7 mouse cellular contexts compared by ENCODE assay signal in the genomic region with DNA sequence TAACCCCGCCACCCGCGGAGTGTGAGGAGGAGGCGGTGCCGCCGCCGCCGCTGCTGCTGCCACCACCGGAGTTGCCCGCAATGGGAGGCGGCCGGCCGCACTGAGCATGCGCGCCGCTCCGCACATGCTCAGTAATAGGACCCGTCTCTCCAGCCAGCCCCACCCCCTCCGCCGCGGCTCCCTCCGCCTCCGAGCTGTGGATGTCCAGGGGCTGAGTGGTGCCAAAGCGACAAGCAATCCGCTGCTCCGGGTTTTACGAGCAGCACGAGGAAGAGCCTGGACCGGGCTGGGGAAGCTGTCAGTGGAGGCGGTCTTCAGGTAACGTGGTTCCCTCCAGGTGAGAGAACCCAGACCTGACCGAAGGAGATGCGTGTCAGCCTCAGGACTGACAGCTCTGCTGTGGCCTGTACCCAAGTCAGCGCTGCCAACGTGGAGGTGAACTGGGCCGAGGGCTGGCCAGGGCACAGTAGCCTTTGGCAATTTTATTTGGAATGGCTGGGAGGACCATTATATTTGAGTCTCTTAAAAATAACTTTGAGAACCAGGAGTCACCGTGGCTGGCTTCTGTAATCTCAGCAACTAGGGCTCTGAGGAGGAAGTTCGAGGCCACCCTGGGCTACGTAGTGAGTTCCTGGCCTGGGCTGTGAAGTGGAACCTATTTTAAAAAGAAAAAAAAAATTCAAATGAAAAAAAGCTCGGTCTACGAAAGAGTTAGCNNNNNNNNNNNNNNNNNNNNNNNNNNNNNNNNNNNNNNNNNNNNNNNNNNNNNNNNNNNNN. TPM values are rescaled to one million over a fixed set of nuclear protein-coding genes. Genes with fewer than 3 reads are reported as not detected.
A peak's percentile ranks its signal among the peaks of the same experiment; 100 is the strongest.
DNase-seq lines count a peak whose midpoint lies in the region; ATAC-seq lines count a peak whose summit lies in the region.

TSS of gene Mycbp2 (minus strand) at position 86 of the 777 bp plus-strand sequence.

- peak; percentile 99 for ATAC-seq in embryonic facial prominence, embryonic 11.5 days (replicated peaks; ENCODE audit: insufficient number of reproducible peaks, low FRiP score, low TSS enrichment, low read depth)
- peak; percentile 65 for ATAC-seq in granulocyte monocyte progenitor cell, adult 5-6 weeks (replicated peaks; ENCODE audit: poor library complexity, severe bottlenecking)
- peak; percentile 97 for ATAC-seq in midbrain, embryonic 13.5 days

- H3K9ac ChIP-seq in embryonic facial prominence, embryonic 11.5 days (replicated peaks; ENCODE audit: low read length) = peak within 1 kb of the TSS; percentile 84
- peak within 1 kb of the TSS; percentile 90 for H3K9ac ChIP-seq in midbrain, embryonic 13.5 days (replicated peaks)

- H3K4me3 ChIP-seq in embryonic facial prominence, embryonic 11.5 days (ENCODE audit: low read depth, low read length) = peak within 1 kb of the TSS; percentile 80
- peak within 1 kb of the TSS; percentile 66 for H3K4me3 ChIP-seq in limb, embryonic 10.5 days
- peak within 1 kb of the TSS; percentile 80 for H3K4me3 ChIP-seq in midbrain, embryonic 13.5 days (replicated peaks)

- no peaks in the 10 kb centered on the region for H3K4me1 ChIP-seq in embryonic facial prominence, embryonic 11.5 days (ENCODE audit: control insufficient read depth, insufficient read depth, low read length)
- peaks cover 19% of the 10 kb centered on the region for H3K4me1 ChIP-seq in limb, embryonic 10.5 days
- H3K4me1 ChIP-seq in midbrain, embryonic 13.5 days (replicated peaks) = peaks cover 41% of the 10 kb centered on the region

- H3K27me3 ChIP-seq in embryonic facial prominence, embryonic 11.5 days (ENCODE audit: control insufficient read depth, insufficient read depth, low read length) = no peaks in the 10 kb centered on the region
- no peaks in the 10 kb centered on the region for H3K27me3 ChIP-seq in limb, embryonic 10.5 days (ENCODE audit: low read depth, poor library complexity, severe bottlenecking)
- no peaks in the 10 kb centered on the region for H3K27me3 ChIP-seq in midbrain, embryonic 13.5 days

- WGBS in embryonic facial prominence, embryonic 11.5 days = 4% methylated on average over 33 of the region's 41 CpGs
- 4% methylated on average over 41 of the region's 41 CpGs for WGBS in limb, embryonic 10.5 days
- WGBS in midbrain, embryonic 13.5 days = 5% methylated on average over 38 of the region's 41 CpGs

- H3K9me3 ChIP-seq in embryonic facial prominence, embryonic 11.5 days (replicated peaks; ENCODE audit: control insufficient read depth, low read length) = no peaks in the 10 kb centered on the region
- no peaks in the 10 kb centered on the region for H3K9me3 ChIP-seq in limb, embryonic 10.5 days (replicated peaks)
- no peaks in the 10 kb centered on the region for H3K9me3 ChIP-seq in midbrain, embryonic 13.5 days

- peak; percentile 99 for DNase-seq in adrenal gland, postnatal 14 days
- peak; percentile 96 for DNase-seq in embryonic facial prominence, embryonic 11.5 days (ENCODE audit: low spot score)
- peak; percentile 99 for DNase-seq in kidney, adult 11 months
- DNase-seq in limb, embryonic 10.5 days (ENCODE audit: low spot score) = peak; percentile 97
- peak; percentile 93 for DNase-seq in spleen, adult 12 weeks (ENCODE audit: low spot score)

- H3K4me2 ChIP-seq in embryonic facial prominence, embryonic 11.5 days (ENCODE audit: low read depth, low read length) = peak within 1 kb of the TSS; percentile 78
- H3K4me2 ChIP-seq in midbrain, embryonic 13.5 days (replicated peaks) = peak within 1 kb of the TSS; percentile 75

- H3K36me3 ChIP-seq in embryonic facial prominence, embryonic 11.5 days (replicated peaks; ENCODE audit: control insufficient read depth, insufficient read depth, low read depth, low read length) = no peaks in the 10 kb centered on the region
- no peaks in the 10 kb centered on the region for H3K36me3 ChIP-seq in limb, embryonic 10.5 days
- no peaks in the 10 kb centered on the region for H3K36me3 ChIP-seq in midbrain, embryonic 13.5 days

- peak within 1 kb of the TSS; percentile 88 for H3K27ac ChIP-seq in embryonic facial prominence, embryonic 11.5 days (replicated peaks; ENCODE audit: low read depth, low read length)
- H3K27ac ChIP-seq in limb, embryonic 10.5 days = peak within 1 kb of the TSS; percentile 94
- peak within 1 kb of the TSS; percentile 98 for H3K27ac ChIP-seq in midbrain, embryonic 13.5 days

RNA-seq across cellular contexts. Expression of gene Mycbp2, which starts in this region (rescaled TPM):
- 49.7 and 53.1 TPM in 2 replicates for total RNA-seq in adrenal gland, postnatal 14 days (2021)
- 19.2 and 21.8 TPM in 2 replicates for polyA plus RNA-seq in embryonic facial prominence, embryonic 11.5 days (2014; fragmentation: Nextera tagmentation; extraction: Ambion mirVana)
- total RNA-seq in granulocyte monocyte progenitor cell, adult 5-6 weeks (2014; fragmentation: Nextera tagmentation) = 65.3 and 70.9 TPM in 2 replicates
- 51.7 and 54.5 TPM in 2 replicates for total RNA-seq in granulocyte monocyte progenitor cell, adult 5-6 weeks (2017)
- 13.4 and 16.2 TPM in 2 replicates for polyA plus RNA-seq in limb, embryonic 10.5 days (2016; fragmentation: Nextera tagmentation; extraction: Ambion mirVana)
- 47.4 and 47.8 TPM in 2 replicates for polyA plus RNA-seq in midbrain, embryonic 13.5 days (2015; fragmentation: Nextera tagmentation; extraction: Ambion mirVana)

Comparison
In these comparisons a context has a peak if more than half of its experiments do, and no peak if none do; other contexts are left out.
1. Peak in every context shown above with its lines: DNase-seq, ATAC-seq, H3K4me3 ChIP-seq and H3K27ac ChIP-seq.